Mouse (Mus musculus): ENCODE measurements around the gene Phf24.

DNA sequence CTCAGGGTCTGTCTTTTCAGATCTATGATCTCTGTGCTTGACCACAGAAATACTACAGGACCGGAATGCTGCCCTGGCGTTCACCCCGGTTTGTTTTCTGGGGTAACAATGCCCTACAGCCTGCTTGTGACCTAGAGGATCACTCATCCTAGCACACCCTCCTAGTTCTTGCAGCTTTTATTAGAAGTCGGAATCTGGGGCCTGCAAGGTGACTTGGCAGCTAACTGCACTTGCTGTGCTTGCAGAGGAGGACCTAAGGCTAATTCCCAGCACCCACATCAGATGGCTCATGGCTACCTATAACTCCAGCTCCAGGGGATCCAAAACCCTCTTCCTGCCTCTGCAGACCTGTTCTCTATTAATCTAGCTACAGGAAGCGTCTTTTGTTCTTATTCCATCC lies 13.7 kb upstream of the Phf24 start:
- TF ChIP-seq CTCF (IDR thresholded peaks at IDR 0.05; ENCODE audit: low read depth, low read length): no peak
- no peak for TF ChIP-seq POLR2A (IDR thresholded peaks at IDR 0.05; ENCODE audit: extremely low read depth, insufficient read depth, low read length)

All from liver, adult 2 months (tissue).